Mouse (Mus musculus): ENCODE measurements around the gene Ppp1r35.

DNA sequence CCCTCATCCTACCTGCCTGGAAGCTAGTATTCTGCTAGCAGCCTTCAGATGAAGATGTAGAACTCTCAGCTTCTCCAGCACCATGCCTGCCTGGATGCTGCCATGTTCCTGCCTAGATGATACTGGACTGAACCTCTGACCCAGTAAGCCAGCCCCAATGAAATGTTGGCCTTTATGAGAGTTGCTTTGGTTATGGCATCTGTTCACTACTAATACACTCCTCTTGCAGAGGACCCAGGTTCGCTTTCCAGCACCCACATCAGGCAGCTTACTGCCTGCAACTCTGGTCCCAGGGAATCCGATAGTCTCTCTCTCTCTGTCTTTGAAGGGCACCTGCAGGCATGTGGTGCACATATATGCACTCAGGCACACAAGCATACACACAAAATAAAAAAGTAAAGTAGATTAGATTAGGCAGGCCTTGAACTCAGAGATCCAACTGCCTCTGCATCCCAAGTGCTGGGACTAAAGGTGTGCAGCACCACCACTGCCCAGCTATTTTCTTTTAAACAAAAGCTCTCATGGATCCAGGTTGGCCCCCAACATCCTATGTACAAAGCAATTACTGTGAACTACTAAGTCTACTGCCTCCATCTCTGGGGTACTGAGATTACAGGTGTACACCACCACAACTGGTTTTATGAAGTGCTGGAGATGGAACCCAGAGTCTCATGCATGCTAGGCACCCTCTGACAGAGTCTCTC is 2.9 kb upstream of the Ppp1r35 start:
- no peak for TF ChIP-seq CTCF (conservative IDR thresholded peaks at IDR 0.05; ENCODE audit: low read length)
- no peak for TF ChIP-seq NANOG (IDR thresholded peaks at IDR 0.05; ENCODE audit: borderline replicate concordance, low read length)
